Mouse (Mus musculus) heart, embryonic 13.5 days (tissue): Measurements from ENCODE around the gene Ube2c. TPM values are rescaled to one million over a fixed set of nuclear protein-coding genes. Genes with fewer than 3 reads are reported as not detected.

ENCODE experiments used
- ATAC-seq: fragments of 200-750 bp; cut with Nextera tagmentation; 2 replicates; pipeline ENCODE4 v1.8.0; 2017; ENCODE audit warnings: moderate TSS enrichment; ENCODE audit not compliant: insufficient number of reproducible peaks, low FRiP score, low TSS enrichment; ENCODE audit errors: extremely low read depth
- H3K27ac ChIP-seq: fragments of 300-500 bp; sonication (generic); replicated peaks from 2 replicates; pipeline ENCODE4 v1.5.1; 2015; ENCODE audit warnings: moderate library complexity, mild to moderate bottlenecking, inconsistent platforms
- H3K27me3 ChIP-seq: fragments of 300-500 bp; sonication (generic); replicated peaks from 2 replicates; pipeline ENCODE4 v1.6.1; 2015; ENCODE audit warnings: mild to moderate bottlenecking, inconsistent platforms
- H3K36me3 ChIP-seq: fragments of 300-500 bp; sonication (generic); 2 replicates; pipeline ENCODE4 v1.6.1; 2015; ENCODE audit warnings: mild to moderate bottlenecking, inconsistent platforms
- H3K4me1 ChIP-seq: fragments of 300-500 bp; sonication (generic); 2 replicates; pipeline ENCODE4 v1.6.1; 2015; ENCODE audit warnings: inconsistent platforms
- H3K4me2 ChIP-seq: fragments of 300-500 bp; sonication (generic); 2 replicates; pipeline ENCODE4 v1.6.1; 2015; ENCODE audit warnings: inconsistent platforms, mild to moderate bottlenecking, moderate library complexity
- H3K4me3 ChIP-seq: fragments of 300-500 bp; sonication (generic); 2 replicates; pipeline ENCODE4 v1.5.1; 2015; ENCODE audit warnings: moderate library complexity, mild to moderate bottlenecking, inconsistent platforms
- H3K9ac ChIP-seq: fragments of 300-500 bp; sonication (generic); 2 replicates; pipeline ENCODE4 v1.6.1; 2015; ENCODE audit warnings: inconsistent platforms, mild to moderate bottlenecking, moderate library complexity
- H3K9me3 ChIP-seq: fragments of 300-500 bp; sonication (generic); 2 replicates; pipeline ENCODE4 v1.6.1; 2016; ENCODE audit warnings: inconsistent platforms
- WGBS: fragments of 180-500 bp; shearing (Covaris S2); methylation state at CpG from one replicate; pipeline ENCODE4 v1.1.7; 2015; ENCODE audit warnings: mixed read lengths; 5-methylcytosine and 5-hydroxymethylcytosine counted together
- polyA plus RNA-seq: library from polyadenylated mRNA; unstranded; fragments of >200 nt; fragmentation: Nextera tagmentation; extraction: Ambion mirVana; gene quantifications from 2 replicates; pipeline ENCODE4 v1.2.1, GENCODE M21; 2015

Ube2c gene
- polyA plus RNA-seq, 1 experiment from 2014 or later: 434 TPM

- Histone ChIP-seq H3K27me3 (no peaks in the 10 kb centered on the region), H3K4me1 (peaks cover 33% of the 10 kb centered on the region), H3K36me3 (peaks cover 39% of the 10 kb centered on the region), H3K4me2 (peak within 1 kb of the TSS; percentile 85), H3K27ac (peak within 1 kb of the TSS; percentile 84), H3K9ac (peak within 1 kb of the TSS; percentile 93), H3K4me3 (peak within 1 kb of the TSS; percentile 80), H3K9me3 (no peaks in the 10 kb centered on the region)
- WGBS: under 1% methylated on average over 47 of the region's 47 CpGs
- peak; percentile 95 for ATAC-seq
Observed at GRCm38 (mm10) chr2:164804533-164805331, 35.0 kb downstream of the Ube2c start, which contains the start of the genes Acot8 and Zswim3. Gene Acot8 (minus strand): TSS chr2:164804882. Gene Zswim3 (plus strand): TSS chr2:164805098.

GRCm38 (mm10) chr2:164805332-164805718 lies 35.6 kb downstream of the Ube2c start:
- ATAC-seq: peak; percentile 53
- peak overlapping the region; percentile 89 for H3K9ac ChIP-seq
- no peaks in the 10 kb centered on the region for H3K9me3 ChIP-seq
- no peaks in the 10 kb centered on the region for H3K27me3 ChIP-seq
- peak overlapping the region; percentile 80 for H3K4me3 ChIP-seq
- H3K4me1 ChIP-seq: peaks cover 33% of the 10 kb centered on the region
- whole genome bisulfite sequencing: 2% methylated on average over 21 of the region's 21 CpGs
- H3K27ac ChIP-seq: peak overlapping the region; percentile 83
- peak overlapping the region; percentile 85 for H3K4me2 ChIP-seq
- peaks cover 33% of the 10 kb centered on the region for H3K36me3 ChIP-seq

- no peaks in the 10 kb centered on the region for H3K27me3 ChIP-seq
- H3K4me1 ChIP-seq: peaks cover 33% of the 10 kb centered on the region
- no peak for ATAC-seq
- H3K9me3 ChIP-seq: no peaks in the 10 kb centered on the region
- WGBS: 73% methylated on average over 7 of the region's 7 CpGs
- no peak overlapping the region for H3K27ac ChIP-seq
- H3K36me3 ChIP-seq: peaks cover 23% of the 10 kb centered on the region
- H3K4me2 ChIP-seq: peak overlapping the region; percentile 85; the same call in 1 of the 2 replicates
- no peak overlapping the region for H3K4me3 ChIP-seq
- H3K9ac ChIP-seq: no peak overlapping the region
Observed at GRCm38 (mm10) chr2:164806614-164807013, 36.9 kb downstream of the Ube2c start.

- Histone ChIP-seq H3K9ac (no peak overlapping the region), H3K4me2 (no peak overlapping the region), H3K27me3 (no peaks in the 10 kb centered on the region), H3K27ac (no peak overlapping the region), H3K4me1 (peaks cover 19% of the 10 kb centered on the region), H3K9me3 (no peaks in the 10 kb centered on the region), H3K4me3 (no peak overlapping the region), H3K36me3 (peaks cover 12% of the 10 kb centered on the region)
- no peak for ATAC-seq
- WGBS: 62% methylated on average over 2 of the region's 2 CpGs
Observed at GRCm38 (mm10) chr2:164813557-164813956, 43.9 kb downstream of the Ube2c start.

GRCm38 (mm10) chr2:164815348-164815747 lies 45.6 kb downstream of the Ube2c start:
- ATAC-seq: no peak
- no peak overlapping the region for H3K4me3 ChIP-seq
- 76% methylated on average over 5 of the region's 5 CpGs for WGBS
- no peaks in the 10 kb centered on the region for H3K9me3 ChIP-seq
- peaks cover 19% of the 10 kb centered on the region for H3K4me1 ChIP-seq
- no peak overlapping the region for H3K4me2 ChIP-seq
- no peak overlapping the region for H3K9ac ChIP-seq
- H3K27ac ChIP-seq: no peak overlapping the region
- no peaks in the 10 kb centered on the region for H3K27me3 ChIP-seq
- H3K36me3 ChIP-seq: peaks cover 10% of the 10 kb centered on the region

GRCm38 (mm10) chr2:164815821-164816220 lies 46.1 kb downstream of the Ube2c start:
- Histone ChIP-seq H3K27me3 (no peaks in the 10 kb centered on the region), H3K27ac (no peak overlapping the region), H3K4me2 (0 out of 2 replicates have a peak overlapping the region, but pooled peaks have one; percentile 18), H3K9ac (no peak overlapping the region), H3K9me3 (no peaks in the 10 kb centered on the region), H3K4me3 (no peak overlapping the region), H3K36me3 (peaks cover 15% of the 10 kb centered on the region), H3K4me1 (peaks cover 19% of the 10 kb centered on the region)
- no peak for ATAC-seq
- WGBS: 52% methylated on average over 8 of the region's 8 CpGs

GRCm38 (mm10) chr2:164817206-164817605 lies 47.5 kb downstream of the Ube2c start:
- Histone ChIP-seq H3K27me3 (no peaks in the 10 kb centered on the region), H3K27ac (peak overlapping the region; percentile 25), H3K36me3 (peaks cover 25% of the 10 kb centered on the region), H3K4me2 (no peak overlapping the region), H3K9ac (0 out of 2 replicates have a peak overlapping the region, but pooled peaks have one; percentile 19), H3K9me3 (no peaks in the 10 kb centered on the region), H3K4me1 (peaks cover 20% of the 10 kb centered on the region), H3K4me3 (no peak overlapping the region)
- ATAC-seq: no peak
- 52% methylated on average over 6 of the region's 6 CpGs for WGBS

GRCm38 (mm10) chr2:164817703-164818102 lies 48.0 kb downstream of the Ube2c start:
- no peaks in the 10 kb centered on the region for H3K27me3 ChIP-seq
- peaks cover 25% of the 10 kb centered on the region for H3K36me3 ChIP-seq
- no peaks in the 10 kb centered on the region for H3K9me3 ChIP-seq
- no peak overlapping the region for H3K4me2 ChIP-seq
- no peak for ATAC-seq
- no peak overlapping the region for H3K4me3 ChIP-seq
- H3K4me1 ChIP-seq: peaks cover 24% of the 10 kb centered on the region
- no peak overlapping the region for H3K9ac ChIP-seq
- peak overlapping the region; percentile 25 for H3K27ac ChIP-seq
- WGBS: 58% methylated on average over 5 of the region's 5 CpGs

- Histone ChIP-seq H3K4me2 (no peak overlapping the region), H3K27ac (no peak overlapping the region), H3K4me1 (peaks cover 25% of the 10 kb centered on the region), H3K4me3 (no peak overlapping the region), H3K36me3 (peaks cover 37% of the 10 kb centered on the region), H3K9me3 (no peaks in the 10 kb centered on the region), H3K27me3 (no peaks in the 10 kb centered on the region), H3K9ac (no peak overlapping the region)
- ATAC-seq: no peak
- 79% methylated on average over 6 of the region's 6 CpGs for WGBS
Observed at GRCm38 (mm10) chr2:164821060-164821459, 51.4 kb downstream of the Ube2c start.

- 2% methylated on average over 32 of the region's 32 CpGs for WGBS
- ATAC-seq: peak; percentile 99
- peak within 1 kb of the TSS; percentile 88 for H3K4me3 ChIP-seq
- peaks cover 53% of the 10 kb centered on the region for H3K36me3 ChIP-seq
- H3K9ac ChIP-seq: peak within 1 kb of the TSS; percentile 90
- no peaks in the 10 kb centered on the region for H3K27me3 ChIP-seq
- peaks cover 16% of the 10 kb centered on the region for H3K4me1 ChIP-seq
- peak within 1 kb of the TSS; percentile 88 for H3K27ac ChIP-seq
- H3K4me2 ChIP-seq: peak within 1 kb of the TSS; percentile 78
- no peaks in the 10 kb centered on the region for H3K9me3 ChIP-seq
Observed at GRCm38 (mm10) chr2:164822636-164823165, 53.0 kb downstream of the Ube2c start, which contains the start of gene Zswim1. Gene Zswim1 (plus strand): TSS chr2:164822686.

GRCm38 (mm10) chr2:164823181-164823585 lies 53.5 kb downstream of the Ube2c start:
- Histone ChIP-seq H3K4me1 (peaks cover 14% of the 10 kb centered on the region), H3K36me3 (peaks cover 58% of the 10 kb centered on the region), H3K27me3 (no peaks in the 10 kb centered on the region), H3K4me2 (peak overlapping the region; percentile 78), H3K9ac (peak overlapping the region; percentile 90), H3K4me3 (peak overlapping the region; percentile 88), H3K9me3 (no peaks in the 10 kb centered on the region), H3K27ac (peak overlapping the region; percentile 88)
- 2% methylated on average over 10 of the region's 10 CpGs for WGBS
- ATAC-seq: peak; percentile 33; the same call in 1 of the 2 replicates
